Mouse (Mus musculus) heart, postnatal 10 days (tissue): ENCODE measurements around the gene Amhr2. TPM values are rescaled to one million over a fixed set of nuclear protein-coding genes. Genes with fewer than 3 reads are reported as not detected.

Source experiments
- DNase-seq, 2 experiments: peaks; one replicate each; pipeline ENCODE4 v3.0.0; 2021
- intact Hi-C: fragments of 180-260 bp; cut with DNase I; formaldehyde crosslinking; loops from one replicate; pipeline ENCODE4 v1.15.1; 2025
- total RNA-seq, 2 experiments: library from RNA; stranded (reverse); gene quantifications; 2 replicates each; pipeline ENCODE4 v1.2.3; 2021

The Amhr2 gene
- 1 to 10 TPM in 1 of 2 experiments, under 1 TPM in 1; 0.67 to 1.4 TPM for total RNA-seq

GRCm38 (mm10) chr15:102445146-102445545 lies at the start of gene Amhr2:
TSS of gene Amhr2 (plus strand) at chr15:102445367.
- no peak for DNase-seq
- intact Hi-C loops: no loop called here

GRCm38 (mm10) chr15:102398629-102399028 lies 46.5 kb upstream of the Amhr2 start:
- intact Hi-C loops: no loop called here
- peak in 1 of 2 experiments; percentile 29 for DNase-seq

- peak; percentile 95 for DNase-seq
- intact Hi-C loops: no loop called here
Observed at GRCm38 (mm10) chr15:102399229-102400221, 45.6 kb upstream of the Amhr2 start.

DNA sequence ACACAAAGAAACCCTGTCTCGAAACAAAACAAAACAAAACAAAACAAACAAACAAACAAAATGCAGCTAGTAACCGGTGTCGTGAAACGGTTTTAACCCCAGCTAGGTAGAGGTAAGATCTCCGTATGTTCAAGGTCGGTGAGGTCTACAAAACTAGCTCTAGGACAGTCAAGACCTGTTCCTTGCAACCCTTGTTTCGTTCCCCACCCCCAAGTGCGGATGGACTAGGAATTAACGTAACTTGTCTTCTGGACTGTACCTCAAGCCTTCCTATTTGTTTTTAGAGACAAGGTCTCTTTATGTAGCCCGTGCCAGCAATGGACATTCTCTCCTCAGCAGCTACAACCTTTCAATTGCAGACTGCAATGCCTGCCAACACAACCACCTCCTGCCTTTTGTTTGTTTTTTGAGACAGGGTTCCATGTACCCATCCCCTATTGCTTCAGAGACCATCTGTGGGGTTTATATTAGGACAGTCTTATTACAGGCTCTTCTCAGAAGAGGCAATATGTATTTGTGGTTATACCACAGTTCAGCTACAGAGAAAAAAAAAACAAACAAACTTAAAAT lies 44.6 kb upstream of the Amhr2 start:
- intact Hi-C loops: no loop called here
- no peak for DNase-seq

- intact Hi-C loops: no loop called here
- DNase-seq: no peak
Observed at GRCm38 (mm10) chr15:102401278-102401677, 43.9 kb upstream of the Amhr2 start.

- intact Hi-C loops: no loop called here
- no peak for DNase-seq
Observed at GRCm38 (mm10) chr15:102402210-102402609, 43.0 kb upstream of the Amhr2 start.

DNA sequence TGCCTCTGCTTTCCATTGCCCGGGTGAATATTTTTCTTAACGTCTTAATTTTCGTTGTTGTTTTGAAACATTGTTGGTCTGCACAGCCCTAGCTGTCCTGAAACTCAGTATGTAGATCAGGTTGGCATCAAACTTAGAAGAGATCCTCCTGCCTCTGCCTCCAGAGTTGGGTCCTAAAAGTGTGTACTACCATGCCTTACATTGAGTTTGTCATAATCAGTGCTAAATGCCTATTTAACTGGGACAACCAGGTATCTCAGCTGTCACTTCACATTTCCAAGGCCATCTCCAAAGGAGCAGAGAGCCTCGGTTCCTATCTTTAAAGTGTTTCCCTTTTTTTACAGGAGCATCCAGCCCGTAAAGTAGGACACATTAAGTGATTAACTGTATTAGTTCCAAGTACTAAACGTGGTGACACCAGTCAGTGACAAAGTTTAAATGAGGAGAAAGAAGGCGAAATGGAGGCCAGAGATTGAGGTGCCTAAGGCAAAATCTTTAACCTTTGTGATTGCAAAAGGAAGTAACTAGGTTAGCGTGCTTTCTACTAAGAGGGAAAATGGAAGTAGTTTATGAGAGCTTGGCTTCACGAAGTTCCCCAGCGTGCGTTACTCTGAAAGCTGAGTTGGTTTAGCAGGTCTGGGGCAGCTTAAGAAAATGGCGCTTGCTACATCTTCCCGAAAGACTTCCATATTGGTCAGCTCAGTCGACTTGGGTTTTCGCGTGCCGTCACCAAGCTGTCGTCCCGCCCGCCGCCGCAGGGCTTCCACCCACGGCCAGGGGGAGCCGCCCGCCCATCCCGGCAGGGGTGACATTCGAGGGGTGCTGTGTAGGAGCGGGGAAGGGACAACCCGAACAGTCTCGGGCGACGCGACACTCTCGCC lies 40.3 kb upstream of the Amhr2 start:
- intact Hi-C loops: no loop called here
- no peak for DNase-seq

DNA sequence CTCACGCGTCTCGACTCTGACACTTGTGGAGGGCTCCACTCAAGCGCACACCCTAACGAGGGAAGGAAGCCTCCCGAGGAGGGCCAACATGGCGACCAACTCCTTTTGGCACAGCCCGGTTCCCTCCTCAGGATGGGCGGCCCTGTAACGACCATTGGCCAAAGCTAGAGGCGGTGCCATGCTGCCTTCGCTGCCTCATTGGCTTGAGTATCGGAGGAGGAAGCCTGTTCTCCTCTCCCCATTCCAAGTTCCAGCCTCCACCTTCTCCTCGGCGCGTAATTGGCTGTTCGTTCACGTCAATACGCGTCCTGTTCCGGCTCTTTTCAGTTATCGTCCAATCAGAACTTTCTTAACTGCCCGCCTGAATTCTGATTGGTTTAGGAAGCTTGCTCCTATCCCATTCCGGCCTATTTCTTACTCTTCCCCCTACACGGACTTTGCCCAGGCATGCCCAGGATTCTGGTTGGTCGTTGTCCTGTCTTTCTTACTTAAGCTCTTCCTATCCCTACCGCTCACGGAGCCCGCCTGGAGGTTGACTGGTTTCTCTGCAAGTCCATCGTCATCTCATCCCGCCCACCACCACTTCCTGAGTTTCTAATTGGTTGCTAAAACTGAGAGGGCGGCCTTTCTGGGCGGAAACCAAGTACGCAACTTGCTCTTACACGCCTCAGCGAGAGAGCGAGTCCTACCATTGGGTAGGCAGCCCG lies 39.5 kb upstream of the Amhr2 start, which contains the start of gene Sp1:
Gene Sp1 (plus strand): TSS at position 655 of the 707 bp plus-strand sequence.
- intact Hi-C loops: no loop called here
- peak; percentile 99 to 100 for DNase-seq

- peak; percentile 83 to 86 for DNase-seq
- intact Hi-C loops: no loop called here
Observed at GRCm38 (mm10) chr15:102406196-102406911, 38.8 kb upstream of the Amhr2 start.

GRCm38 (mm10) chr15:102406912-102407580 lies 38.1 kb upstream of the Amhr2 start:
- no peak for DNase-seq
- intact Hi-C loops: no loop called here

DNA sequence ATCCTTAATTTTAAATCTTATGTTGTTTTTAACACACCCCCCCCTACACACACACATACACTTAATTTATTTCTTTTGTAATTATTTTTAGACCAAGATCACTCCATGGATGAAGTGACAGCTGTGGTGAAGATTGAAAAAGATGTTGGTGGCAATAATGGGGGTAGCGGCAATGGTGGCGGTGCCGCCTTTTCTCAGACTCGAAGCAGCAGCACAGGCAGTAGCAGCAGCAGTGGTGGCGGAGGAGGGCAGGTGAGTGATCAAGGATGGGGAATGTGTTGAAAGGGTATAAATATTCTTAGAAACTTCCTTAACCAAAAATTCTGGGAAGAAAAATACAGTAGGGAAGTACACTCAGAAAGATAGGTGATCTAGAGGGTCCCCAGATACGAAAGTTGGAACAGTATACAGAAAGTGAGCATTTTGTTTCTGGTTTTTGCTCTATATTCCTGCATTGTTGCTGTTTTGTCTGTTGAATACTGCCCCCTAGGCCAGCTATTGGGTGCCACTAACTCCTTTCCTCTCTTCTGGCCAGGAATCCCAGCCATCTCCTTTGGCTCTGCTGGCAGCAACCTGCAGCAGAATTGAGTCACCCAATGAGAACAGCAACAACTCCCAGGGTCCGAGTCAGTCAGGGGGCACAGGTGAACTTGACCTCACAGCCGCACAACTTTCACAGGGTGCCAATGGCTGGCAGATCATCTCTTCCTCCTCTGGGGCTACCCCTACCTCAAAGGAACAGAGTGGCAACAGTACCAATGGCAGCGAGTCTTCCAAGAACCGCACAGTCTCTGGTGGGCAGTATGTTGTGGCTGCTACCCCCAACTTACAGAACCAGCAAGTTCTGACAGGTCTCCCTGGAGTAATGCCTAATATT lies 37.2 kb upstream of the Amhr2 start:
- intact Hi-C loops: no loop called here
- no peak for DNase-seq

DNA sequence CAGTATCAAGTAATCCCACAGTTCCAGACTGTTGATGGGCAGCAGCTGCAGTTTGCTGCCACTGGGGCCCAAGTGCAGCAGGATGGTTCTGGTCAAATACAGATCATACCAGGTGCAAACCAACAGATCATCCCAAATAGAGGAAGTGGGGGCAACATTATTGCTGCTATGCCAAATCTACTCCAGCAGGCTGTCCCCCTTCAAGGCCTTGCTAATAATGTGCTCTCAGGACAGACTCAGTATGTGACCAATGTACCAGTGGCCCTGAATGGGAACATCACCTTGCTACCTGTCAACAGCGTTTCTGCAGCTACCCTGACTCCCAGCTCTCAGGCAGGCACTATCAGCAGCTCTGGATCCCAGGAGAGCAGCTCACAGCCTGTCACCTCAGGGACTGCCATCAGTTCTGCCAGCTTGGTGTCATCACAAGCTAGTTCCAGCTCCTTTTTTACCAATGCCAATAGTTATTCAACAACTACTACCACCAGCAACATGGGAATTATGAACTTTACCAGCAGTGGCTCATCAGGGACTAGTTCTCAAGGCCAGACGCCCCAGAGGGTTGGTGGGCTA lies 36.5 kb upstream of the Amhr2 start:
- intact Hi-C loops: no loop called here
- DNase-seq: no peak

DNA sequence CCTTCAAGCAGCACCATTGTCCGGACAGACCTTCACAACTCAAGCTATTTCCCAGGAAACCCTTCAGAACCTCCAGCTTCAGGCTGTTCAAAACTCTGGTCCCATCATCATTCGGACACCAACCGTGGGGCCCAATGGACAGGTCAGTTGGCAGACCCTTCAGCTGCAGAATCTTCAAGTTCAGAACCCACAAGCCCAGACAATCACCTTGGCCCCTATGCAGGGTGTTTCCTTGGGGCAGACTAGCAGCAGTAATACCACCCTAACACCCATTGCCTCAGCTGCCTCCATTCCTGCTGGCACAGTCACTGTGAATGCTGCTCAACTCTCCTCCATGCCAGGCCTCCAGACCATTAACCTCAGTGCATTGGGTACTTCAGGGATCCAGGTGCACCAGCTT lies 35.9 kb upstream of the Amhr2 start:
- intact Hi-C loops: no loop called here
- no peak for DNase-seq

DNA sequence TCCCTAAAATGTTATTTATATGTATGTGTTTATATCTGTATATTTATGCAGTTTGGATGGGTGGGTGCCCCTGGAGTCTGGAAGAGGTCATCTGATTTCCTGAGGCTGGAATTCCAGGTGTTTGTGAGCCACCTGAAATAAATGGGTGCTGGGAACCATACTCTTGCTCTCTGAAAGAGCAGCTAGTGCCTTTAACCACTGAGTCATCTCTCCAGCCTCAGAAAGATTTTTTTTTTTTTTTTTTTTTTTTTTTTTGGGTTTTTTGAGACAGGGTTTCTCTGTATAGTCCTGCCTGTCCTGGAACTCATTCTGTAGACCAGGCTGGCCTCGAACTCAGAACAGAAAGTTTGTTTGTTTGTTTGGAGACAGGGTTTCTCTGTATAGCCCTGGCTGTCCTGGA lies 34.1 kb upstream of the Amhr2 start:
- no peak for DNase-seq
- intact Hi-C loops: no loop called here

DNA sequence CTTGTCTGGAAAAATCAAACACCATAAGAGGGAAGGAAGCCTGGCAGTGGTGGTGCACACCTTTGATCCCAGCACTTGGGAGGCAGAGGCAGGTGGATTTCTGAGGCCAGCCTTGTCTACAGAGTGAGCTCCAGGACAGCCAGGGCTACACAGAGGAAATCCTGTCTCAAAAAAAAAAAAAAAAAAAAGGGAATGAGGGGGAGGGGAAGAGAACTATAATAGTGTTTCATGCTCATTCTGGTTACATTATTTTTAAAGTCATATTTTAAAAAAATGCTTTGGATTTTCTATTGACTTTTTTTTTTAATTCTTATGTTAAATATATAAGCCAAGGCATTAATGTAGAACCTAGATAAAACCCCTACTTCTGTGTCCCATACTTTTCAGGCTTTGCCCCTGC lies 31.5 kb upstream of the Amhr2 start:
- no peak for DNase-seq
- intact Hi-C loops: no loop called here

DNA sequence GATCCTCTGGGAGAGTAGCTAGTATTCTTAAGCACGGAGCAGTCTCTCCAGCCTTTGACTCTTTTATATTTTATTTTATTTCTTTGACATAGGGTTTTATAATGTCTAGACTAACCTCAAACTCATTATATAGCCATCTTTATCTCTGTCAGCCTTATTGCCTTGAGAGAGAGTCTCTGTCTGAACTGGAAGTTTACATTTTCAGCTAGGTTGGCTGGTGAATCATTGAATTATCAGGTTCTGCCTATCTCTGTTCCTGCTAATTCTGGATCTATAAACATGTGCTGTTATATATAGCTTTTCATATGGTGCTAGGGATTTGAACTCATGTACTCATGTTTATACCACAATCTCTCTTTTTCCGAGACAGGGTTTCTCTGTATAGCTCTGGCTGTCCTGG lies 27.6 kb upstream of the Amhr2 start:
- intact Hi-C loops: no loop called here
- no peak for DNase-seq

- no peak for DNase-seq
Observed at GRCm38 (mm10) chr15:102420986-102421385, 24.2 kb upstream of the Amhr2 start.

GRCm38 (mm10) chr15:102421437-102421836 lies 23.7 kb upstream of the Amhr2 start:
- intact Hi-C loops: loop anchor here (1.0 kb wide), 1 partner anchor 40 kb away; no protein-coding TSS in a partner anchor
- DNase-seq: peak; percentile 60 to 78

More at GRCm38 (mm10) chr15:102420986-102421385, 24.2 kb upstream of the Amhr2 start:
- intact Hi-C loops: loop anchor here (1.0 kb wide), 1 partner anchor 40 kb away; no protein-coding TSS in a partner anchor
